Mouse (Mus musculus) lung, embryonic 14.5 days (tissue): ENCODE results near the gene Gpr156. TPM values are rescaled to one million over a fixed set of nuclear protein-coding genes. Genes with fewer than 3 reads are reported as not detected.

Experiments
- ATAC-seq: fragments of 200-750 bp; cut with Nextera tagmentation; 2 replicates; pipeline ENCODE4 v1.8.0; 2017; ENCODE audit warnings: mild to moderate bottlenecking, moderate TSS enrichment, moderate library complexity; ENCODE audit not compliant: insufficient read depth
- DNase-seq: peaks from one replicate; pipeline ENCODE4 v3.0.0-alpha.2; 2015
- H3K27ac ChIP-seq: fragments of 300-500 bp; sonication (generic); 2 replicates; pipeline ENCODE4 v1.5.1; 2014; ENCODE audit warnings: low read depth, mild to moderate bottlenecking, moderate library complexity
- H3K27me3 ChIP-seq: fragments of 300-500 bp; sonication (generic); 2 replicates; pipeline ENCODE4 v1.6.1; 2014; ENCODE audit warnings: low read length, control low read depth; ENCODE audit not compliant: insufficient read depth
- H3K36me3 ChIP-seq: fragments of 300-500 bp; sonication (generic); 2 replicates; pipeline ENCODE4 v1.6.1; 2014; ENCODE audit warnings: control low read depth; ENCODE audit not compliant: insufficient read depth
- H3K4me1 ChIP-seq: fragments of 300-500 bp; sonication (generic); 2 replicates; pipeline ENCODE4 v1.6.1; 2014; ENCODE audit warnings: antibody characterized with exemption, control low read depth; ENCODE audit not compliant: insufficient read depth
- H3K4me2 ChIP-seq: fragments of 300-500 bp; sonication (generic); 2 replicates; pipeline ENCODE4 v1.6.1; 2014; ENCODE audit warnings: mild to moderate bottlenecking
- H3K4me3 ChIP-seq: fragments of 300-500 bp; sonication (generic); 2 replicates; pipeline ENCODE4 v1.5.1; 2014; ENCODE audit warnings: low read depth, low read length
- H3K9ac ChIP-seq: fragments of 300-500 bp; sonication (generic); 2 replicates; pipeline ENCODE4 v1.6.1; 2014
- H3K9me3 ChIP-seq: fragments of 300-500 bp; sonication (generic); 2 replicates; pipeline ENCODE4 v1.6.1; 2016; ENCODE audit warnings: low read depth, low read length, control low read depth
- CTCF ChIP-seq: IDR thresholded peaks from 2 replicates; pipeline ENCODE4 v1.5.1; 2016; ENCODE audit warnings: antibody characterized with exemption, low read depth
- WGBS: fragments of 180-500 bp; shearing (Covaris S2); extraction: QIAGEN DNeasy Blood & Tissue Kit; methylation state at CpG from one replicate; pipeline ENCODE4 v1.1.7; 2014; 5-methylcytosine and 5-hydroxymethylcytosine counted together
- polyA plus RNA-seq: library from polyadenylated mRNA; unstranded; fragments of >200 nt; fragmentation: Nextera tagmentation; extraction: Ambion mirVana; gene quantifications from 2 replicates; pipeline ENCODE4 v1.2.1, GENCODE M21; 2014

Gene Gpr156
- polyA plus RNA-seq, 1 experiment from 2014 or later: 1.4 TPM

- Histone ChIP-seq H3K4me2 (no peak overlapping the region), H3K9ac (no peak overlapping the region), H3K4me3 (no peak overlapping the region), H3K27me3 (no peaks in the 10 kb centered on the region), H3K9me3 (no peaks in the 10 kb centered on the region), H3K36me3 (no peaks in the 10 kb centered on the region), H3K4me1 (no peaks in the 10 kb centered on the region), H3K27ac (no peak overlapping the region)
- no peak for TF ChIP-seq CTCF
- ATAC-seq (no peak), DNase-seq (no peak)
- WGBS: 57% methylated on average over 3 of the region's 3 CpGs
Observed at GRCm38 (mm10) chr16:38002485-38002884, 86.2 kb downstream of the Gpr156 start.

- DNase-seq (no peak), ATAC-seq (no peak)
- Histone ChIP-seq H3K9me3 (no peaks in the 10 kb centered on the region), H3K4me1 (no peaks in the 10 kb centered on the region), H3K27ac (no peak overlapping the region), H3K36me3 (no peaks in the 10 kb centered on the region), H3K4me2 (no peak overlapping the region), H3K27me3 (no peaks in the 10 kb centered on the region), H3K9ac (no peak overlapping the region), H3K4me3 (no peak overlapping the region)
- no peak for TF ChIP-seq CTCF
- WGBS: 89% methylated on average over 17 of the region's 17 CpGs
Observed at GRCm38 (mm10) chr16:38004486-38005020, 88.3 kb downstream of the Gpr156 start.

- Histone ChIP-seq H3K9me3 (no peaks in the 10 kb centered on the region), H3K27ac (no peak overlapping the region), H3K4me3 (no peak overlapping the region), H3K36me3 (no peaks in the 10 kb centered on the region), H3K9ac (no peak overlapping the region), H3K4me1 (no peaks in the 10 kb centered on the region), H3K4me2 (no peak overlapping the region), H3K27me3 (no peaks in the 10 kb centered on the region)
- TF ChIP-seq CTCF: no peak
- WGBS: 69% methylated on average over 10 of the region's 10 CpGs
- DNase-seq: no peak
- ATAC-seq: no peak
Observed at GRCm38 (mm10) chr16:38005471-38005870, 89.2 kb downstream of the Gpr156 start.

DNA sequence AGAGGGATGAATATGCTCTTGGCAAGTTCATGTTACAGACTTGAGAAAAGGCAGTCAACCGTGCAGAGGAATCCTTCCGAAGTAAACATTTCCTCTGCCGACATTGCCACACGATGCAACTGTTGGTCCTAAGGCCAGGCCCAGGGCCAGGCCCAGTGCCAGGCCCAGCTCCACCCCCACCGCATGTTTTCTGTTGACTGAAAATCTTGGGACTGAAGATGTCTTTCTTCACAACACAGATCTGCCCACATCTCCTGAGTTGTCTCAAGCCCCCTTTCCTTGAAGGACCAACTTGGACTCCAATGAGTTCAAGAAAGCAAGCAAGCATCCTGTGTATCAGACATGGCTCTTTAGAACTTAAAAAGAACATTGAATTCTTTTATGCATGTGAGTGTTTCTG, 92.1 kb downstream of the Gpr156 start:
- Histone ChIP-seq H3K27me3 (no peaks in the 10 kb centered on the region), H3K36me3 (no peaks in the 10 kb centered on the region), H3K27ac (no peak overlapping the region), H3K4me3 (no peak overlapping the region), H3K9ac (no peak overlapping the region), H3K9me3 (no peaks in the 10 kb centered on the region), H3K4me2 (no peak overlapping the region), H3K4me1 (no peaks in the 10 kb centered on the region)
- WGBS: 66% methylated on average over 5 of the region's 5 CpGs
- TF ChIP-seq CTCF: no peak
- no peak for DNase-seq
- no peak for ATAC-seq

- TF ChIP-seq CTCF: no peak
- WGBS: 67% methylated on average over 14 of the region's 14 CpGs
- no peak overlapping the region for H3K9ac ChIP-seq
- H3K36me3 ChIP-seq: no peaks in the 10 kb centered on the region
- H3K4me2 ChIP-seq: no peak overlapping the region
- H3K4me3 ChIP-seq: no peak overlapping the region
- no peaks in the 10 kb centered on the region for H3K4me1 ChIP-seq
- H3K27me3 ChIP-seq: no peaks in the 10 kb centered on the region
- DNase-seq: no peak
- no peak overlapping the region for H3K27ac ChIP-seq
- ATAC-seq: no peak
- no peaks in the 10 kb centered on the region for H3K9me3 ChIP-seq
Observed at GRCm38 (mm10) chr16:38009041-38009825, 92.9 kb downstream of the Gpr156 start.

- WGBS: 86% methylated on average over 13 of the region's 13 CpGs
- Histone ChIP-seq H3K9ac (no peak overlapping the region), H3K4me2 (no peak overlapping the region), H3K27ac (no peak overlapping the region), H3K9me3 (no peaks in the 10 kb centered on the region), H3K4me1 (no peaks in the 10 kb centered on the region), H3K36me3 (no peaks in the 10 kb centered on the region), H3K27me3 (no peaks in the 10 kb centered on the region), H3K4me3 (no peak overlapping the region)
- no peak for DNase-seq
- no peak for TF ChIP-seq CTCF
- no peak for ATAC-seq
Observed at GRCm38 (mm10) chr16:38011486-38011885, 95.2 kb downstream of the Gpr156 start.

DNA sequence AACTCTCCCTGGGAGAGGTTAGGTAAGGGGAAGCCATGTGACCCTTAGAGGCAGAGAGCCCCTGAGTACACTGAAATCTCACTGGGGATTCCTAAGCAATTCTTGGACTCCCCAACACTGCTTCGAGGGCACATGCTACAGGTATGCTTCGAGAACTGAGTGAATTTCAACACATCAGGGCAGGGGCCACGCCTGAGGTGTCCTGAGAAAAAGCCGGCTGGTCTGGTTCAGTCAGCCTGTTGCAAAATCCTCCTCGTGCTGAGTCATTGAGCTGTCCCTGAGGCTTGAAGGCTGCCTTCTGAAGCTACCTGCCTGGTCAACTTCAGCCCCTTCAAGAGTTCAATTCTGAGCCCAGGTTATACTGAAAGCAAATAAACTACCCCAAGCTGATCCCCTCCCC, 96.1 kb downstream of the Gpr156 start:
- no peaks in the 10 kb centered on the region for H3K36me3 ChIP-seq
- ATAC-seq (no peak), DNase-seq (peak; percentile 40)
- H3K4me3 ChIP-seq: no peak overlapping the region
- no peak for TF ChIP-seq CTCF
- H3K9ac ChIP-seq: no peak overlapping the region
- H3K27ac ChIP-seq: no peak overlapping the region
- H3K27me3 ChIP-seq: no peaks in the 10 kb centered on the region
- no peak overlapping the region for H3K4me2 ChIP-seq
- WGBS: 34% methylated on average over 5 of the region's 5 CpGs
- H3K4me1 ChIP-seq: no peaks in the 10 kb centered on the region
- no peaks in the 10 kb centered on the region for H3K9me3 ChIP-seq
